Mouse (Mus musculus) E14TG2a.4 (cell line): ENCODE measurements around the gene Actr3.

Experiments
- CTCF ChIP-seq: conservative IDR thresholded peaks from 2 replicates; pipeline ENCODE4 v1.5.1; 2014; ENCODE audit warnings: low read length
- POU5F1 ChIP-seq: IDR thresholded peaks from 2 replicates; pipeline ENCODE4 v1.6.1; 2014; ENCODE audit warnings: low read length, borderline replicate concordance

DNA sequence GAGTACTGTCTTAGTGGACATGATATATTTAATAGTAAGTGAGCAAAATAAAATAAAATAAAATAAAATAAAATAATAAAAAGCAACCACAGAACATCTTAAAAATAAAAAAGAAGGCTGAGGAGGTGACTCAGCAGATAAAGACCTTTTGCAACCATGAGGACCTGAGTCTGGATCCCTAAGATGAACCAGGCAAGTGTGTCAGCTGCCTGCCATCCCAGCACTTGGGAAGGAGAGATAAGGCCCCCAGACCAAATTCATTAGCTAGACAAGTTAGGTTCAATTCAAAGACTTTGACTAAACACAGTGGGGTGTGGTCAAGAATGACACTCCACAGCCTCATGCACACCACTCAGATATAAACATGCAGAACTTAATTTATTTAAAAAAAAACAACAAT is 12.4 kb upstream of the Actr3 start:
- TF ChIP-seq CTCF (no peak), POU5F1 (no peak)
